Mouse (Mus musculus) kidney, adult 2 months (tissue): ENCODE data around the gene St8sia1.

ENCODE experiments used
- CTCF ChIP-seq: fragments of 200-500 bp; conservative IDR thresholded peaks from 2 replicates; pipeline ENCODE4 v1.5.1; 2011; ENCODE audit warnings: low read depth, mild to moderate bottlenecking, control low read depth, low read length, moderate library complexity, mixed read lengths; ENCODE audit not compliant: insufficient read depth, insufficient read length
- POLR2A ChIP-seq: fragments of 200-500 bp; IDR thresholded peaks from one replicate; pipeline ENCODE4 v1.6.1; 2011; ENCODE audit warnings: low read depth, low read length, control low read depth

DNA sequence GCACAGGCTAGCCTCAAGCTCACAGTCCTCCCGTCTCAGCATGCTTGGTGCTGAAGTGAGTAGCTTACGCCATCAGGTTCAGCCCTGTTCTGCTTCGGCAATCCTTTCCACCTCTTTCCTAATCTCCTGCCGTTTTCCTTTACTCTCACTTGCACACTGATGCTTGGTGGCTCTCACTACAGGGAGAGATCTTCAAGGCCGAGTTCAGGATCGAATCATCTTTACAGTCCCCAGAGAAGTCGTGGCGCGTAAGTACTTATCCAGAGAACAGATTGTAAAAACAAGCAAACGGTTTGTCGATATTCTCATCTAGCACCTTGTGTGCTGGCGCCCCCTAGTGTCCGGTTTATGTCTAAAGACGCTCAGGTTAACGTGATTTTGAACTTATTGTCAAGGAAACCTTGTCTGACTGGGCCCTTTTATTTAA is 149.7 kb downstream of the St8sia1 start:
- TF ChIP-seq CTCF (peak; percentile 70), POLR2A (no peak)
